Mouse (Mus musculus): ENCODE results near the gene E130309D02Rik. TPM values are rescaled to one million over a fixed set of nuclear protein-coding genes. Genes with fewer than 3 reads are reported as not detected.

Gene E130309D02Rik
- polyA plus RNA-seq, 1 experiment: 24.9 TPM

DNA sequence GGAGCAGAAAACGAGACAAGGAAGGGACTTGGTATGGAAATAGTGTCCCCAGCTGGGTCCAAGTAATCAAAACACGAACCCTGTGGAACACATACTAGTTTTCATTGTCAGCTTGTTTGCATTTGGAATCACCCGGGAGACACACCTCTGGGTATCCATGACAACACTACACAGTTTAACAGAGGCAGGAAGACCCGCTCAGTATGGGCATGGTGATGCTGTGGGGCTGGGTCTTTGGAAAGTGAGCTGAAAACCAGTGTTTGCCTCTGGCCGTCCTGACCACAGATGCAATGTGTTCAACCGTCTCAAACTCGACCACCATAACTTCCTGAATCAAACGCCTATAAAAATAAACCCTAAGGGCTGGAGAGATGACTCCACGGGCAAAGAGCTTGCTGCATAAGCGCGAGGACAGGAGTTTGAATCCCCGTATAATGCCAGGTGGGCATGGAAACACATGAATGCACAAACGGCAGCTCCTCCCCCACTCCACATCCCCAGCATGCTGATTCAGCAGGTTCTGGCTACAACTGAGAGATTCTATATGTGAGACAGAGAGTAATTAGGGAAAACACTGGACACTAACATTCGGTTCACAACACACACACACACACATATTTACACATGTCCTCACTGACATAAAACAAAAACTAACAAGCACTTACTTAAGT lies 19.4 kb upstream of the E130309D02Rik start:
- 21% methylated on average over 14 of the region's 14 CpGs for WGBS
- DNase-seq (ENCODE audit: low read depth in 1 of 2, low spot score in 2 of 2): no peak
- no peaks in the 10 kb centered on the region for H3K27me3 ChIP-seq (ENCODE audit: control insufficient read depth, insufficient read depth, low read length)
- TF ChIP-seq POLR2A (IDR thresholded peaks at IDR 0.05; ENCODE audit: low read depth, low read length) (no peak), CTCF (IDR thresholded peaks at IDR 0.05; ENCODE audit: extremely low read depth, insufficient read depth, insufficient read length, insufficient replicate concordance) (no peak)
- no peaks in the 10 kb centered on the region for H3K36me3 ChIP-seq (ENCODE audit: control insufficient read depth, insufficient read depth, low read length)
- H3K4me3 ChIP-seq (ENCODE audit: extremely low read depth, insufficient read depth, insufficient read length): no peak overlapping the region
- H3K4me1 ChIP-seq (ENCODE audit: control insufficient read depth, insufficient read depth, insufficient read length): 0 out of 2 replicates have a peak, but pooled peaks cover 4% of the 10 kb centered on the region
- H3K27ac ChIP-seq (ENCODE audit: insufficient read depth, low read length): no peak overlapping the region

DNA sequence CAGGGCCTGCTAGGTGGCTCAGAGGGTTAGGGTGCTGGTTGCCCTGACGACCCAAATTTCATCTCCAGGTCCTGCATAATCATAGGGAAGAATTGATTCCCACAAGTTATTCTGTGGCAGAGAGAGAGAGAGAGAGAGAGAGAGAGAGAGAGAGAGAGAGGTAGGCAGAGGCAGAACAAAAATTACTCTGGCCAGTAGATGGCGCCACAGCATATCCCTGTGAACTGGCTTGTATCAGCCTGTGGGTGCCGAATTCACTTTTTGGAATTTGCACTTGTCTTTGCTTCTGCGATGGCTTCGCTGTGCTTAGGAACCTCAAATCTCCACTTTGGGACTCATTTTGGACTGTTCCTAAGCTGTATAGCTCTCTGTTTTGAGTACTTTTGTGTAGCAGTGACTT lies 18.7 kb upstream of the E130309D02Rik start:
- no peak overlapping the region for H3K4me3 ChIP-seq (ENCODE audit: extremely low read depth, insufficient read depth, insufficient read length)
- WGBS: 10% methylated on average over 5 of the region's 5 CpGs
- peak; percentile 53 to 64 for DNase-seq (ENCODE audit: low read depth in 1 of 2, low spot score in 2 of 2)
- H3K27ac ChIP-seq (ENCODE audit: insufficient read depth, low read length): no peak overlapping the region
- TF ChIP-seq POLR2A (IDR thresholded peaks at IDR 0.05; ENCODE audit: low read depth, low read length): no peak
- TF ChIP-seq CTCF (IDR thresholded peaks at IDR 0.05; ENCODE audit: extremely low read depth, insufficient read depth, insufficient read length, insufficient replicate concordance): peak; percentile 70; the same call in 1 of the 2 replicates
- H3K36me3 ChIP-seq (ENCODE audit: control insufficient read depth, insufficient read depth, low read length): no peaks in the 10 kb centered on the region
- no peaks in the 10 kb centered on the region for H3K27me3 ChIP-seq (ENCODE audit: control insufficient read depth, insufficient read depth, low read length)
- H3K4me1 ChIP-seq (ENCODE audit: control insufficient read depth, insufficient read depth, insufficient read length): 0 out of 2 replicates have a peak, but pooled peaks cover 4% of the 10 kb centered on the region

DNA sequence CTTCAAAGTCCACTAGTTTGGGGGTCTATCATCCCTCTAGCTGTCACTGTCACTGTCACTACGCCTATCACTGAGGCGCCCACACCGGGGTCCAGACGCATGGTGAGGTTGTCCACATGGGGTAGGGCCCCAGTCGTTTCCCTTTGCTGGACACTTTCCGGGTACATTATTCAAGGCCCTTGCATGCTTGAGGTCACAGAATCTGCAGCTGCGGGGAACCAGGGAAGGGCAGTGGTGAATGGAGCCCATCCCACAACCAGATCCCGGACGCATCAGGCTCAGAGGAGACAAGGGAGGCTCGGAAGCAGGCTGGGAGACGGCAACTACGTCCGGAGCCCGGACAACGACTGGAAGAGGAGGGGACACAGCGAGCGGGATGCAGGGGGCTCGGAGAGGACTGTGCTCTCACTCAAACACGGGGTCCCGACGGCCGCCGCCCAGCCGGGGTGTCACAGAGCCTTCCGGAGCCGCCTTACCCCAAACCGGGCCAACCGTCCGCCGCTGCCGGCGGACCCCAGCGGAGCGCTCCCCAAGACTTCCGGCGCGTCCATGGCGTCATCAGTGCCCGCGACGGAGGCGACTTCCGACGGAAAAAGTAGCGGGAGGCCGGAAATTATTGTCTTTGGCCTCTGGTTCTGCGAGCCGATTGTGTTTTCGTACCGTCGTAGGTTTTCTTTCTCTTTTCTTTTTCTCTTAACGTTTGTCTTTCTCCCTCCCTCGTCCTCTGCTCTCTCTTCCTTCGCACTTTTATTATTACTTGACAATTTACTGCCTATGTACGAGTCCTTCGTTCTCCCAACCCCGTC lies 13.7 kb upstream of the E130309D02Rik start, which contains the start of gene Zdhhc4:
Zdhhc4 (minus strand) TSS at position 567 of the 806 bp plus-strand sequence.
- TF ChIP-seq POLR2A (IDR thresholded peaks at IDR 0.05; ENCODE audit: low read depth, low read length) (peak; percentile 48), CTCF (IDR thresholded peaks at IDR 0.05; ENCODE audit: extremely low read depth, insufficient read depth, insufficient read length, insufficient replicate concordance) (no peak)
- peaks cover 3% of the 10 kb centered on the region; the same call in 1 of the 2 replicates for H3K4me1 ChIP-seq (ENCODE audit: control insufficient read depth, insufficient read depth, insufficient read length)
- H3K27ac ChIP-seq (ENCODE audit: insufficient read depth, low read length): peak within 1 kb of the TSS; percentile 69
- H3K36me3 ChIP-seq (ENCODE audit: control insufficient read depth, insufficient read depth, low read length): peaks cover 11% of the 10 kb centered on the region
- DNase-seq (ENCODE audit: low read depth in 1 of 2, low spot score in 2 of 2): peak; percentile 74 to 92
- H3K27me3 ChIP-seq (ENCODE audit: control insufficient read depth, insufficient read depth, low read length): no peaks in the 10 kb centered on the region
- WGBS: under 1% methylated on average over 56 of the region's 57 CpGs
- H3K4me3 ChIP-seq (ENCODE audit: extremely low read depth, insufficient read depth, insufficient read length): peak within 1 kb of the TSS; percentile 81

DNA sequence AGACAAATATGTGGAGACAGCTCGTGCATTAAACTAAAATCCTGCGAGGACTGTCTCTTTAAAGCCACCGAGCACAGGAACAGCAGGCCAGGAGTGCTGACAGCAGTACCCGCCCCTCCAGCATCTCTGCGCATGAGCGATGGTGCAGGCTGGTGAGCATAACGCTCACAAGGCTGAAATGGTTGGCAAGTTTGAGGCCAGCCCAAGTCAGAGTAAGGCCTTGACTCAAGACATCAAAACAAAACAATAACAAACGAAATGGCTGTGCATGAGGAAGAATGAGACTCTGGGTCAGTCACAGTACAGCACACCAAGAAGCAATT lies 2.1 kb upstream of the E130309D02Rik start:
- no peak for DNase-seq (ENCODE audit: low read depth in 1 of 2, low spot score in 2 of 2)
- Histone ChIP-seq H3K4me1 (ENCODE audit: control insufficient read depth, insufficient read depth, insufficient read length) (peaks cover 4% of the 10 kb centered on the region; the same call in 1 of the 2 replicates), H3K27ac (ENCODE audit: insufficient read depth, low read length) (no peak overlapping the region), H3K36me3 (ENCODE audit: control insufficient read depth, insufficient read depth, low read length) (peaks cover 23% of the 10 kb centered on the region), H3K27me3 (ENCODE audit: control insufficient read depth, insufficient read depth, low read length) (no peaks in the 10 kb centered on the region), H3K4me3 (ENCODE audit: extremely low read depth, insufficient read depth, insufficient read length) (no peak overlapping the region)
- TF ChIP-seq POLR2A (IDR thresholded peaks at IDR 0.05; ENCODE audit: low read depth, low read length) (no peak), CTCF (IDR thresholded peaks at IDR 0.05; ENCODE audit: extremely low read depth, insufficient read depth, insufficient read length, insufficient replicate concordance) (no peak)
- WGBS: 55% methylated on average over 8 of the region's 8 CpGs

DNA sequence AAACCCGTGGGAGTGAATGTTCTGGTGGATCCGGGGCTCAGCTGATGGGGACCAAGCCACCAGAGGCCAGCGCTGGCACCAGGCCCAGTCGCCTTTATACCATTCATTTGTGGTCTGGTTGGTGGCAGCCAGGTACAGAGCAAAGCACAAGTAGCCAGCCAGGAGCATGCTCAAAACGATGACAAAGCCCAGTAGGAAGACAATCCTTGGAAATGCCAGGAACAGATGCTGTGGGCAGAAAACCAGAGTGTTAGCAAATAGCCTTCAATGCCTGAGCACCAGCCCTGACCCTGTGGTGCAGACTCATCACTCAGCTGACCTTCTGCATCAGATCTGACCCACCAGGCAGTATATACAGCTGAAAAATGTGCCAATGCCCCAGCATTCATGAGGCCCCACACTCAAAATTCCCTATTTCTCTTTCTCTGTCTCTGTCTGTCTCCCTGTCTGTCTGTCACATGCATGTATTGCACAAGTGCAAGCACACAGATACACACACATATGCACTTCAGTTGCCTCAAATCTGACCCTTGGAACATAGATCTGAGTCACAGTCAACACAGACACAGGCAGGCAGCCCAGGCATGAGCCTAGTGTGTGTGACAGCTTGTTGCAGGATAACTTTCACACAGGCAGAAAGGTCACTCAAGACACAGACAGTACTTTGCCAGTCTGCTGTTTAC lies 1.6 kb upstream of the E130309D02Rik start:
- H3K27ac ChIP-seq (ENCODE audit: insufficient read depth, low read length): no peak overlapping the region
- H3K36me3 ChIP-seq (ENCODE audit: control insufficient read depth, insufficient read depth, low read length): peaks cover 18% of the 10 kb centered on the region

DNA sequence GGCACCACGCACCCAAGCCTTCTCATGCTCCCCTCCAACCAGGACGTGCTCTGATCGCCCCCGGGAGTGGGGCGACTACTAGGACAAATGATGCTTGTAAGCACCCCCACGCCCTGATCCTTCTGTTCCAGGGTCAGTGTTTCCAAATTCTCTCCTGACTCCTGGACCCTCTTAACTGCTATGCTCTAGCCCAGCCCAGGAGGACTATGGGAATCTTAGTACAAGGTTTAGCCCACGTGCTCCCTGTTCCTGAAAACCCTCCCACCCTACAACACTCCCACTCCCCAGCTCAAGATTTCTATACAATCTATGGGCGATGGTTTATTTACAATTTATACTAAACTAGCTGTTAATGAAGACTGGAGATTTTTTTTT lies 341 bp upstream of the E130309D02Rik start:
- no peak overlapping the region for H3K4me3 ChIP-seq (ENCODE audit: extremely low read depth, insufficient read depth, insufficient read length)
- no peak for TF ChIP-seq POLR2A (IDR thresholded peaks at IDR 0.05; ENCODE audit: low read depth, low read length)
- TF ChIP-seq CTCF (IDR thresholded peaks at IDR 0.05; ENCODE audit: extremely low read depth, insufficient read depth, insufficient read length, insufficient replicate concordance): no peak
- 27% methylated on average over 8 of the region's 8 CpGs for WGBS
- H3K36me3 ChIP-seq (ENCODE audit: control insufficient read depth, insufficient read depth, low read length): peaks cover 20% of the 10 kb centered on the region
- no peaks in the 10 kb centered on the region for H3K27me3 ChIP-seq (ENCODE audit: control insufficient read depth, insufficient read depth, low read length)
- DNase-seq (ENCODE audit: low read depth in 1 of 2, low spot score in 2 of 2): no peak
- H3K4me1 ChIP-seq (ENCODE audit: control insufficient read depth, insufficient read depth, insufficient read length): peaks cover 4% of the 10 kb centered on the region; the same call in 1 of the 2 replicates
- H3K27ac ChIP-seq (ENCODE audit: insufficient read depth, low read length): no peak overlapping the region

More for the DNA sequence above, 1.6 kb upstream of the E130309D02Rik start:
- DNase-seq (ENCODE audit: low read depth in 1 of 2, low spot score in 2 of 2): no peak
- WGBS: 93% methylated on average over 5 of the region's 5 CpGs
- Histone ChIP-seq H3K4me1 (ENCODE audit: control insufficient read depth, insufficient read depth, insufficient read length) (peaks cover 4% of the 10 kb centered on the region; the same call in 1 of the 2 replicates), H3K4me3 (ENCODE audit: extremely low read depth, insufficient read depth, insufficient read length) (no peak overlapping the region), H3K27me3 (ENCODE audit: control insufficient read depth, insufficient read depth, low read length) (no peaks in the 10 kb centered on the region)
- TF ChIP-seq POLR2A (IDR thresholded peaks at IDR 0.05; ENCODE audit: low read depth, low read length) (no peak), CTCF (IDR thresholded peaks at IDR 0.05; ENCODE audit: extremely low read depth, insufficient read depth, insufficient read length, insufficient replicate concordance) (no peak)

Measured in spleen, adult 2 months (tissue).